Mouse (Mus musculus) embryonic facial prominence, embryonic 12.5 days (tissue): ENCODE measurements around the gene Fam189a2. TPM values are rescaled to one million over a fixed set of nuclear protein-coding genes. Genes with fewer than 3 reads are reported as not detected.
A peak's percentile ranks its signal among the peaks of the same experiment; 100 is the strongest.

Experiments used
- ATAC-seq: fragments of 200-750 bp; cut with Nextera tagmentation; 2 replicates; pipeline ENCODE4 v1.8.0; 2017; ENCODE audit not compliant: insufficient number of reproducible peaks, insufficient read depth, low FRiP score, low TSS enrichment
- H3K27ac ChIP-seq: fragments of 300-500 bp; sonication (generic); 2 replicates; pipeline ENCODE4 v1.5.1; 2016; ENCODE audit warnings: mild to moderate bottlenecking
- H3K27me3 ChIP-seq: fragments of 300-500 bp; sonication (generic); 2 replicates; pipeline ENCODE4 v1.6.1; 2016; ENCODE audit warnings: mild to moderate bottlenecking, moderate library complexity
- H3K36me3 ChIP-seq: fragments of 300-500 bp; sonication (generic); 2 replicates; pipeline ENCODE4 v1.6.1; 2016; ENCODE audit warnings: mild to moderate bottlenecking
- H3K4me1 ChIP-seq: fragments of 300-500 bp; sonication (generic); 2 replicates; pipeline ENCODE4 v1.6.1; 2016
- H3K4me2 ChIP-seq: fragments of 300-500 bp; sonication (generic); replicated peaks from 2 replicates; pipeline ENCODE4 v1.6.1; 2016; ENCODE audit warnings: mild to moderate bottlenecking, moderate library complexity
- H3K4me3 ChIP-seq: fragments of 300-500 bp; sonication (generic); 2 replicates; pipeline ENCODE4 v1.5.1; 2016; ENCODE audit warnings: mild to moderate bottlenecking
- H3K9ac ChIP-seq: fragments of 300-500 bp; sonication (generic); 2 replicates; pipeline ENCODE4 v1.6.1; 2016; ENCODE audit warnings: mild to moderate bottlenecking, moderate library complexity
- H3K9me3 ChIP-seq: fragments of 300-500 bp; sonication (generic); 2 replicates; pipeline ENCODE4 v1.6.1; 2016; ENCODE audit warnings: mild to moderate bottlenecking, moderate library complexity
- WGBS: fragments of 180-500 bp; shearing (Covaris S2); methylation state at CpG from one replicate; pipeline ENCODE4 v1.1.7; 2016; 5-methylcytosine and 5-hydroxymethylcytosine counted together
- polyA plus RNA-seq: library from polyadenylated mRNA; unstranded; fragments of >200 nt; fragmentation: Nextera tagmentation; extraction: Ambion mirVana; gene quantifications from 2 replicates; pipeline ENCODE4 v1.2.1, GENCODE M21; 2016

Fam189a2 gene
- polyA plus RNA-seq, 1 experiment from 2014 or later: 0.55 TPM

GRCm38 (mm10) chr19:24050514-24050913 lies 19.7 kb upstream of the Fam189a2 start:
- H3K36me3 ChIP-seq: no peaks in the 10 kb centered on the region
- H3K27ac ChIP-seq: no peak overlapping the region
- no peaks in the 10 kb centered on the region for H3K9me3 ChIP-seq
- H3K4me1 ChIP-seq: no peaks in the 10 kb centered on the region
- ATAC-seq: no peak
- no peak overlapping the region for H3K9ac ChIP-seq
- 56% methylated on average over 2 of the region's 2 CpGs for WGBS
- H3K4me3 ChIP-seq: no peak overlapping the region
- no peak overlapping the region for H3K4me2 ChIP-seq
- no peaks in the 10 kb centered on the region for H3K27me3 ChIP-seq

GRCm38 (mm10) chr19:24049329-24049728 lies 18.5 kb upstream of the Fam189a2 start:
- Histone ChIP-seq H3K9ac (no peak overlapping the region), H3K4me3 (no peak overlapping the region), H3K27me3 (no peaks in the 10 kb centered on the region), H3K4me2 (no peak overlapping the region), H3K36me3 (no peaks in the 10 kb centered on the region), H3K27ac (no peak overlapping the region), H3K4me1 (no peaks in the 10 kb centered on the region), H3K9me3 (no peaks in the 10 kb centered on the region)
- ATAC-seq: no peak
- WGBS: 86% methylated on average over 3 of the region's 3 CpGs

- 87% methylated on average over 10 of the region's 10 CpGs for WGBS
- ATAC-seq: no peak
- no peaks in the 10 kb centered on the region for H3K4me1 ChIP-seq
These were observed 15.7 kb upstream of the Fam189a2 start for GRCm38 (mm10) chr19:24046395-24046993.

GRCm38 (mm10) chr19:24042387-24042786 lies 11.6 kb upstream of the Fam189a2 start:
- Histone ChIP-seq H3K9ac (no peak overlapping the region), H3K27me3 (no peaks in the 10 kb centered on the region), H3K4me1 (no peaks in the 10 kb centered on the region), H3K36me3 (no peaks in the 10 kb centered on the region), H3K4me3 (no peak overlapping the region), H3K4me2 (no peak overlapping the region), H3K9me3 (no peaks in the 10 kb centered on the region), H3K27ac (no peak overlapping the region)
- no peak for ATAC-seq
- WGBS: 90% methylated on average over 2 of the region's 2 CpGs

More at GRCm38 (mm10) chr19:24046395-24046993, 15.7 kb upstream of the Fam189a2 start:
- Histone ChIP-seq H3K4me3 (no peak overlapping the region), H3K4me2 (no peak overlapping the region), H3K9ac (no peak overlapping the region), H3K27me3 (no peaks in the 10 kb centered on the region), H3K9me3 (no peaks in the 10 kb centered on the region), H3K36me3 (no peaks in the 10 kb centered on the region), H3K27ac (no peak overlapping the region)

GRCm38 (mm10) chr19:24039061-24039853 lies 8.4 kb upstream of the Fam189a2 start:
- Histone ChIP-seq H3K27ac (no peak overlapping the region), H3K4me3 (no peak overlapping the region), H3K4me2 (no peak overlapping the region), H3K4me1 (no peaks in the 10 kb centered on the region), H3K27me3 (no peaks in the 10 kb centered on the region), H3K9me3 (no peaks in the 10 kb centered on the region), H3K36me3 (no peaks in the 10 kb centered on the region), H3K9ac (no peak overlapping the region)
- 78% methylated on average over 14 of the region's 14 CpGs for WGBS
- ATAC-seq: no peak

GRCm38 (mm10) chr19:24034367-24034766 lies 3.5 kb upstream of the Fam189a2 start:
- Histone ChIP-seq H3K9me3 (no peaks in the 10 kb centered on the region), H3K9ac (no peak overlapping the region), H3K36me3 (no peaks in the 10 kb centered on the region), H3K4me1 (peaks cover 9% of the 10 kb centered on the region; the same call in 1 of the 2 replicates), H3K27me3 (peaks cover 35% of the 10 kb centered on the region), H3K4me2 (no peak overlapping the region), H3K27ac (no peak overlapping the region), H3K4me3 (no peak overlapping the region)
- ATAC-seq: no peak
- 48% methylated on average over 3 of the region's 3 CpGs for WGBS

GRCm38 (mm10) chr19:24032654-24033236 lies 1.9 kb upstream of the Fam189a2 start:
- ATAC-seq: no peak
- peaks cover 43% of the 10 kb centered on the region for H3K27me3 ChIP-seq
- no peak overlapping the region for H3K9ac ChIP-seq
- no peak overlapping the region for H3K27ac ChIP-seq
- no peak overlapping the region for H3K4me3 ChIP-seq
- H3K4me1 ChIP-seq: peaks cover 9% of the 10 kb centered on the region; the same call in 1 of the 2 replicates
- 46% methylated on average over 5 of the region's 5 CpGs for WGBS
- H3K4me2 ChIP-seq: no peak overlapping the region
- no peaks in the 10 kb centered on the region for H3K36me3 ChIP-seq
- H3K9me3 ChIP-seq: no peaks in the 10 kb centered on the region

- no peaks in the 10 kb centered on the region for H3K9me3 ChIP-seq
- H3K4me1 ChIP-seq: peaks cover 9% of the 10 kb centered on the region; the same call in 1 of the 2 replicates
- H3K4me2 ChIP-seq: peak overlapping the region; percentile 93
- 1% methylated on average over 32 of the region's 49 CpGs for WGBS
- peak overlapping the region; percentile 67 for H3K9ac ChIP-seq
- H3K36me3 ChIP-seq: no peaks in the 10 kb centered on the region
- peak overlapping the region; percentile 53 for H3K4me3 ChIP-seq
- peaks cover 43% of the 10 kb centered on the region for H3K27me3 ChIP-seq
- no peak overlapping the region for H3K27ac ChIP-seq
- ATAC-seq: no peak
These were observed 328 bp downstream of the Fam189a2 start for GRCm38 (mm10) chr19:24030511-24030870.

- peak overlapping the region; percentile 67 for H3K9ac ChIP-seq
- peak overlapping the region; percentile 53 for H3K4me3 ChIP-seq
- H3K9me3 ChIP-seq: no peaks in the 10 kb centered on the region
- H3K4me2 ChIP-seq: peak overlapping the region; percentile 93
- no peak for ATAC-seq
- no peaks in the 10 kb centered on the region for H3K36me3 ChIP-seq
- WGBS: 15% methylated on average over 20 of the region's 20 CpGs
- no peak overlapping the region for H3K27ac ChIP-seq
- H3K27me3 ChIP-seq: peaks cover 43% of the 10 kb centered on the region
- H3K4me1 ChIP-seq: peaks cover 9% of the 10 kb centered on the region; the same call in 1 of the 2 replicates
These were observed 956 bp downstream of the Fam189a2 start for GRCm38 (mm10) chr19:24029616-24030510.

- H3K27ac ChIP-seq: no peak overlapping the region
- no peak overlapping the region for H3K4me3 ChIP-seq
- no peak for ATAC-seq
- no peak overlapping the region for H3K9ac ChIP-seq
- 0 out of 2 replicates have a peak, but pooled peaks cover 4% of the 10 kb centered on the region for H3K4me1 ChIP-seq
- 35% methylated on average over 5 of the region's 5 CpGs for WGBS
- H3K36me3 ChIP-seq: no peaks in the 10 kb centered on the region
- H3K27me3 ChIP-seq: peaks cover 20% of the 10 kb centered on the region
- no peak overlapping the region for H3K4me2 ChIP-seq
- no peaks in the 10 kb centered on the region for H3K9me3 ChIP-seq
These were observed 4.9 kb downstream of the Fam189a2 start for GRCm38 (mm10) chr19:24025876-24026275.

- Histone ChIP-seq H3K9me3 (no peaks in the 10 kb centered on the region), H3K4me3 (no peak overlapping the region), H3K27me3 (peaks cover 11% of the 10 kb centered on the region), H3K4me1 (0 out of 2 replicates have a peak, but pooled peaks cover 2% of the 10 kb centered on the region), H3K4me2 (no peak overlapping the region), H3K9ac (no peak overlapping the region), H3K27ac (no peak overlapping the region), H3K36me3 (no peaks in the 10 kb centered on the region)
- no peak for ATAC-seq
- WGBS: 83% methylated on average over 1 of the region's 1 CpGs
These were observed 6.2 kb downstream of the Fam189a2 start for GRCm38 (mm10) chr19:24024667-24025066.
